ENCODE assay signal across 15 mouse cellular contexts in genomic region chr11:74704068-74704467, GRCm38 (mm10).
"Had no signal": no experiment of that assay in that cellular context is flagged by ENCODE, and none has a peak within 500 bp of the region (broad histone marks: within the 10 kb centered on the region; RNA-seq: fewer than 3 reads in every experiment).

No protein-coding gene starts in this region.

- H3K27ac ChIP-seq: neural tube, embryonic 15.5 days; stomach, embryonic 15.5 days; stomach, postnatal 0 days had no signal

- H3K9ac ChIP-seq: neural tube, embryonic 15.5 days; stomach, embryonic 15.5 days had no signal

- H3K27me3 ChIP-seq: neural tube, embryonic 15.5 days; stomach, embryonic 15.5 days had no signal

- H3K4me1 ChIP-seq: stomach, embryonic 15.5 days had no signal

- H3K4me2 ChIP-seq: neural tube, embryonic 15.5 days; stomach, embryonic 15.5 days had no signal

- DNase-seq: retina, postnatal 1 day; right cerebral cortex, adult 18-20 months; right cerebral cortex, postnatal 14 days; right cerebral cortex, postnatal 25 days; right cerebral cortex, postnatal 4 days; spleen, adult 18-20 months; thymus, adult 18-20 months; thymus, adult 2 months; thymus, postnatal 14 days; thymus, postnatal 25 days; thymus, postnatal 36 days; thymus, postnatal 4 days had no signal

- H3K9me3 ChIP-seq: neural tube, embryonic 15.5 days; stomach, embryonic 15.5 days had no signal

- H3K4me3 ChIP-seq: neural tube, embryonic 15.5 days; stomach, embryonic 15.5 days had no signal
